Mouse (Mus musculus) urinary bladder, postnatal 14 days (tissue): ENCODE measurements around the gene Adat1.
"Not testable (repeated sequence)": the region's sequence is repeated elsewhere in the genome, so short reads cannot be mapped to it uniquely, and the experiment has no call there.

ENCODE experiments used
- DNase-seq: peaks from one replicate; pipeline ENCODE4 v3.0.0; 2021; ENCODE audit warnings: low spot score

Adat1 gene

GRCm38 (mm10) chr8:111938076-111938985 lies 53.8 kb downstream of the Adat1 start:
- DNase-seq = not testable (repeated sequence)

DNA sequence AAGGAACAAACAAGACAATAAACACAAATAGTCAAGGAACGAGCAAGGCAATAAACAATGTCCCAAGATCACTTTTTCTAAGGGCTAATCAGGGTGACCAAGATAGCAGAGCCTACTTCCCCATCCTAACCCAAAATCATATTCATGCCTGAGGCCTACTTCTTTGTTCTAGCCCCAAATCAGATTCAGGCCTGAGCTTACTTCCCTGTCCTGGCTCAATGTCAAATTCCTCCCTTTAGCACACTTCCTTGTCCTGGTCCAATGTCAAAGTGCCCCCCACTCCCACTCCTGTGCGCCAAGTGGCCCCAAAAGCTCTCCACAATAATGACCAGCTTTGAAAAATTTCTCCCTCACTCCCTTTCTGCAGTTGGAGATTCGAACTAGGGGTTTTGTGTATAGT lies 54.9 kb downstream of the Adat1 start:
- DNase-seq = no peak

GRCm38 (mm10) chr8:111934201-111934600 lies 57.9 kb downstream of the Adat1 start:
- DNase-seq = no peak

DNA sequence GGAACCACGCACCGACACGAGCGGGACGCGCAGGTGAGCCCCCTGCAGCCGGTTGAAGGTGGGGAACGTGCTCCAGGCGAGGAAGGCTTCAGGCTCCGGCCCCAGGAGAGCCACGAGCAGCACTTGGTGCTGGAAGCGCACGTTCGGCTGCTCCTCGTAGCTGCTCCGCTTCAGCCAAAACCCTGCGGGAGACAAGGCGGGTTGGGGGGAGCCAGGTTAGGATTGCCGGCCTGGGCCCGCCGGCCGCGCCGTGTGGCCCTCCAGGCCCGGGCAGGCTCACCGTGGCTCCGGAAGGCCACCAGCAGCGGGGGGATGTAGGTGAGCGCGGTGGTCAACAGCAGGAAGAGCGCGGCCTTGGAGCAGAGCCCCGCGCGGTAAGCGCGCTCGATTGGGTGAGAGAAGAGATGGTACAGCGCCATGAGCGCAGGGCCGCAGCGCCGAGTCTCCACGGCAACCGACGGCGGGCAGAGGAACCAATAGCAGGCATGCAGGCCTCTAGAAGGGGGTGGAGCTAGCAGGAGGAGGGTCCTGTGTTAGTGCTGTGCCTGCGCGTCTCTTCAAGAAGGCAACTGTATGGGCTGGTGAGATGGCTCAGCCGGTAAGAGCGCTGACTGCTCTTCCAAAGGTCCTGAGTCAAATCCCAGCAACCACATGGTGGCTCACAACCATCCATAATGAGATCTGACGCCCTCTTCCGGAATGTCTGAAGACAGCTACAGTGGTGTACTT lies 58.6 kb downstream of the Adat1 start, which contains the start of gene Tmem231:
Gene Tmem231, minus strand, starts transcription at position 534 of the 729 bp plus-strand sequence.
- peak; percentile 90 for DNase-seq

DNA sequence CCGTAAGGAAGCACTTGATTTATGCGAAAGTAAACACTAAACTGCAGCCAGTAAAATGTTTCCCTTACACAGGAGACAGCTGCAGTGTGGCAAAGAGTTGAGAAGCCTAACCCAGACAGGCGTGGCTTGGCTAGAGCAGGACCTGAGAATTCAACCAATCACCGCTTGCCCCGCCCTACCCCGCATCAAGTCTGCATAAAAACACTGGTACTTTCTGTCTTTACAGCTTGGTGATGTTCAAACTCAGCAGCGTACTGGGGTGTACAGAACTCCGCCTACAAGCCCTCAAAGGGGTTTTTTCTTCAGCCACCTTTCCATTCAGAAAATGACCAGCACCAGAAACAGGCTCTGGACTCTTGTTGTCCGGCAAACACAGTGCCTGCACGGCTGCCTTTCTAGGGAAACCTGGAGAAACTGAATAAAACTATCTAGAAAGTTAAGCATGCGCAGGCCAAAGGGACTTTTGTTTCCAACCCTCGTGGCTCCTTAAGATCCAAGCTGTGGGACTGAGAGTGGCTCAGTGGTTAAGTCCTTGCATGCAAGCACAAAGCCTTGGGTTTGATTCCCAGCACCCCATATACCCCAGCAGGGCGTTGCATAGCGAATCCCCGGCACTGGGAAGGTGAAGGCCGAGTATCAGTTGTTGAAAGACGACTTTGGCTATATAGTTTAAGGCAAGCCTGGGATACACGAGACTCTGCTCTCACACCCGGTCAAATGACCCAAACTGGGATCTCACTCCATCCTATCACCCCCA lies 59.3 kb downstream of the Adat1 start:
- DNase-seq = peak; percentile 78

- DNase-seq = no peak
These were observed 60.4 kb downstream of the Adat1 start for GRCm38 (mm10) chr8:111931721-111932120.

- DNase-seq = no peak
These were observed 62.3 kb downstream of the Adat1 start for GRCm38 (mm10) chr8:111929648-111930344.

DNA sequence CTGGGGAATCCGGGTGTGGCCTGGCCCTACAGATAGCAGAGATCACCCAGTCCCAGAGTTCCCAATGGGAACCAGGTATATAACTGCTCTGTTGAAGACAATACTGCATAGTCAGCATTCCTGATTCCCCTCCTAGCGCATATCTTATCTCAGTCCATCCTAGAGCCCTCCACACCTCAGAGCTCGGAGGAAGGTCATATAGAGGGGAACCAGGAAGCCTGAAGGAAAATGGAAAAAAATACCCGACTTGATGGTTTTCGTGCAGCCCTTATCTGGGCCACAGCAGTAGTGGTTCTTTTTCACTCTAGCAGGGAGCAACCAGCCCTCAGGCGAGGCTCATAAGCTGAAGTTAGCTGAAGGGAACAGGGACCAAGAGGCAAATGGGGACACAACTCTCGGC lies 67.1 kb downstream of the Adat1 start:
- DNase-seq = no peak

- peak; percentile 66 for DNase-seq
These were observed 68.7 kb downstream of the Adat1 start for GRCm38 (mm10) chr8:111923383-111923804.

GRCm38 (mm10) chr8:111920971-111921370 lies 71.1 kb downstream of the Adat1 start:
- no peak for DNase-seq

DNA sequence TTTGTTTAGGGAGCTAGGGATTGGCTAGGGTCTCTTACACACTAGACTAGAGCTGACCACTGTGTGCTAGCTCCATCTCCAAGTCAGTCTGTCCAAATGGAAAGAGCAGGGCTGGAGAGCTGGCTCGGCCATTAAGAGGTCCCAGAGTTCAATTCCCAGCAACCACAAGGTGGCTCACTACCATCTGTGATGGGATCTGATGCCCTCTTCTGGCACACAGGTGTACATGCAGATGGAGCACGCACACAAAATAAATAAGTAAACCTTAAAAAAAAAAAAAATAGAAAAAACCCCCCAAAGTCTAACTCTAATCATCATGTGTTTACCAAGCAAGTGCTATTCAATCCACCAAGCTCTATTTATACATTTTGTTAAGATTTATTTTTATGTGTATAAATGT lies 72.4 kb downstream of the Adat1 start:
- DNase-seq = no peak
